Mouse (Mus musculus) forebrain, embryonic 16.5 days (tissue): Measurements from ENCODE around the gene Cenpe. TPM values are rescaled to one million over a fixed set of nuclear protein-coding genes. Genes with fewer than 3 reads are reported as not detected.
A peak's percentile ranks its signal among the peaks of the same experiment; 100 is the strongest.

Experiments used
- ATAC-seq: fragments of 200-750 bp; cut with Nextera tagmentation; 2 replicates; pipeline ENCODE4 v1.8.0; 2017; ENCODE audit warnings: mild to moderate bottlenecking, moderate library complexity
- H3K27ac ChIP-seq: fragments of 300-500 bp; sonication (generic); 2 replicates; pipeline ENCODE4 v1.5.1; 2014; ENCODE audit warnings: low read length, control low read depth
- H3K27me3 ChIP-seq: fragments of 300-500 bp; sonication (generic); replicated peaks from 2 replicates; pipeline ENCODE4 v1.6.1; 2014; ENCODE audit warnings: low read length; ENCODE audit not compliant: control insufficient read depth, insufficient read depth
- H3K36me3 ChIP-seq: fragments of 300-500 bp; sonication (generic); 2 replicates; pipeline ENCODE4 v1.6.1; 2014; ENCODE audit not compliant: control insufficient read depth, insufficient read depth
- H3K4me1 ChIP-seq: fragments of 300-500 bp; sonication (generic); replicated peaks from 2 replicates; pipeline ENCODE4 v1.6.1; 2014; ENCODE audit warnings: low read length; ENCODE audit not compliant: control insufficient read depth, insufficient read depth
- H3K4me2 ChIP-seq: fragments of 300-500 bp; sonication (generic); 2 replicates; pipeline ENCODE4 v1.6.1; 2014; ENCODE audit warnings: mild to moderate bottlenecking, low read length, control low read depth
- H3K4me3 ChIP-seq: fragments of 300-500 bp; sonication (generic); replicated peaks from 2 replicates; pipeline ENCODE4 v1.5.1; 2014; ENCODE audit warnings: mild to moderate bottlenecking, low read length, control low read depth
- H3K9ac ChIP-seq: fragments of 300-500 bp; sonication (generic); replicated peaks from 2 replicates; pipeline ENCODE4 v1.6.1; 2014; ENCODE audit warnings: low read depth, low read length, control low read depth
- H3K9me3 ChIP-seq: fragments of 300-500 bp; sonication (generic); 2 replicates; pipeline ENCODE4 v1.6.1; 2016; ENCODE audit warnings: low read length; ENCODE audit not compliant: control insufficient read depth
- WGBS: fragments of 180-500 bp; shearing (Covaris S2); extraction: QIAGEN DNeasy Blood & Tissue Kit; methylation state at CpG from one replicate; pipeline ENCODE4 v1.1.7; 2014; 5-methylcytosine and 5-hydroxymethylcytosine counted together
- polyA plus RNA-seq: library from polyadenylated mRNA; unstranded; fragments of >200 nt; fragmentation: Nextera tagmentation; extraction: Ambion mirVana; gene quantifications from 2 replicates; pipeline ENCODE4 v1.2.1, GENCODE M21; 2015

Cenpe gene
- polyA plus RNA-seq, 1 experiment from 2014 or later = 10.5 TPM

- H3K4me1 ChIP-seq = no peaks in the 10 kb centered on the region
- WGBS = 28% methylated on average over 2 of the region's 2 CpGs
- H3K27me3 ChIP-seq = no peaks in the 10 kb centered on the region
- peak; percentile 47; the same call in 1 of the 2 replicates for ATAC-seq
- H3K4me3 ChIP-seq = no peak overlapping the region
- H3K9ac ChIP-seq = no peak overlapping the region
- H3K9me3 ChIP-seq = no peaks in the 10 kb centered on the region
- H3K27ac ChIP-seq = no peak overlapping the region
- no peak overlapping the region for H3K4me2 ChIP-seq
- H3K36me3 ChIP-seq = no peaks in the 10 kb centered on the region
Measured at GRCm38 (mm10) chr3:135313727-135314126, 101.4 kb downstream of the Cenpe start.

- no peaks in the 10 kb centered on the region for H3K9me3 ChIP-seq
- H3K4me3 ChIP-seq = no peak overlapping the region
- H3K36me3 ChIP-seq = no peaks in the 10 kb centered on the region
- no peak overlapping the region for H3K4me2 ChIP-seq
- H3K27me3 ChIP-seq = no peaks in the 10 kb centered on the region
- no peak overlapping the region for H3K27ac ChIP-seq
- ATAC-seq = no peak
- H3K4me1 ChIP-seq = no peaks in the 10 kb centered on the region
- 73% methylated on average over 2 of the region's 2 CpGs for WGBS
- no peak overlapping the region for H3K9ac ChIP-seq
Measured at GRCm38 (mm10) chr3:135314811-135315210, 102.5 kb downstream of the Cenpe start.

DNA sequence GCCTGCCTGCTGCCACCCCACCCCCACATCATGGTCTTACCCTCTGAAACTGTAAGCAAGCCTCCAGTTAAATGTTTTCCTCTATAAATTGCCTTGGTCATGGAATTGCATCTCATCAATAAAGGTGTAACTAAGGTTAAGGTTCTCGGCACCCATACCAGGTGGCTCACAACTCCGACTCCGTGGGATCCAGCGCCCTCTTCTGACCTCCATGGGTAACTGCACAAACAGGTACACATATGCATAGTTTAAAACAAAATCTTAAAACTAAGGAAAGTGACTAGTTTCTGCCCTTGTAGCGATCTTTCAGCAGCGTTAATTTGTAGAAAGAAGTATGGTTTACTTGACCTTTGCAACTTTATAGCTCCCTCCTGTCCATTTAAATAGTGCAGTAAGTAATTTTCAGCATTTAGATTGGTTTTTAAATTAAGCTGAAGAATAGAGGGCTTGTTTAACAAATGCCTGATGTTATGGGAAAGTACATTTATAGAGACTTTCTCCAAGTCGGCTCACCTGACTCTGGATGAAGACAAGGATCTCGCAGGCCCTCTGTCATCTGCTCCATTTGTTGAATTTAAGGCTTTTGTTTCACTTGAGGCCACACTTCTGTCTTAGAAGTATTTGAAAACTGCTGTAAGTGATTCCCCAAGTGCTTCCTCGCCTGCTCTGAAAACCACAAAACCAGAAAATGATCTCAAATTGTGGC lies 103.5 kb downstream of the Cenpe start:
- no peak overlapping the region for H3K9ac ChIP-seq
- no peak for ATAC-seq
- 93% methylated on average over 9 of the region's 9 CpGs for WGBS
- no peak overlapping the region for H3K4me2 ChIP-seq
- no peak overlapping the region for H3K27ac ChIP-seq
- H3K36me3 ChIP-seq = no peaks in the 10 kb centered on the region
- H3K27me3 ChIP-seq = no peaks in the 10 kb centered on the region
- no peaks in the 10 kb centered on the region for H3K9me3 ChIP-seq
- no peak overlapping the region for H3K4me3 ChIP-seq
- H3K4me1 ChIP-seq = no peaks in the 10 kb centered on the region

DNA sequence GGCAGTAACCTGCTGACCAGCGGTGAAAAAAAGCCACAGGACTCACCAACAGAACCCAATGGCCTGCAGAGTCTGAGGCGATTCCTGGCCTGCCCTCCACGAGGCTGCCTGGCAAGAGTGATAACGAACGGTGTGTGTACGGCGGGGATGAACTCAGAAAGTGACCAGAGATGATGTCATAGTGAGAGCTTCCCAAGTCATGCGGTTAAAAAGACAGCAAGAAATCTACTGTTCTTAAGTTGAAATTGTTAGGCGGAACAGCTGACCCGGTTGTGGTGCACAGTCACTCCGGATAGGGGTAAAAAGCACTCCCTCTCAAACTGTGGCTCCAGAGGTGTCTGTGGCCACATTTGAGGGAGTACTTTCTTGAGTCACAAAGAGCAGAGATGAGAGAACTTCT lies 106.0 kb downstream of the Cenpe start:
- H3K9ac ChIP-seq = no peak overlapping the region
- H3K36me3 ChIP-seq = no peaks in the 10 kb centered on the region
- H3K27me3 ChIP-seq = no peaks in the 10 kb centered on the region
- H3K27ac ChIP-seq = no peak overlapping the region
- H3K4me2 ChIP-seq = no peak overlapping the region
- ATAC-seq = no peak
- no peak overlapping the region for H3K4me3 ChIP-seq
- WGBS = 89% methylated on average over 11 of the region's 11 CpGs
- H3K9me3 ChIP-seq = no peaks in the 10 kb centered on the region
- H3K4me1 ChIP-seq = no peaks in the 10 kb centered on the region

Other genes with a start within 250 kb of the Cenpe start
- gene Bdh2, start 68.7 kb downstream of the Cenpe start, polyA plus RNA-seq = 2.1 and 3.4 TPM in 2 replicates
- 1.3 and 2.1 TPM in 2 replicates for gene Slc9b2, start 95.2 kb downstream of the Cenpe start, polyA plus RNA-seq
- gene Slc9b1, start 135.5 kb downstream of the Cenpe start, polyA plus RNA-seq = not detected in 2 replicates
- 63.7 and 72.5 TPM in 2 replicates for gene Cisd2, start 211.4 kb downstream of the Cenpe start, polyA plus RNA-seq
- gene Ube2d3, start 225.6 kb downstream of the Cenpe start, polyA plus RNA-seq = 383 and 423 TPM in 2 replicates